Mouse (Mus musculus) spleen, adult 18-20 months (tissue): ENCODE data around the gene Glcci1.
A peak's percentile ranks its signal among the peaks of the same experiment; 100 is the strongest.
"Not testable (repeated sequence)": the region's sequence is repeated elsewhere in the genome, so short reads cannot be mapped to it uniquely, and the experiment has no call there.

ENCODE experiments used
- DNase-seq, 2 experiments: peaks; one replicate each; pipeline ENCODE4 v3.0.0; 2022; ENCODE audit warnings: mixed read lengths in 2 of 2

Glcci1 gene

DNA sequence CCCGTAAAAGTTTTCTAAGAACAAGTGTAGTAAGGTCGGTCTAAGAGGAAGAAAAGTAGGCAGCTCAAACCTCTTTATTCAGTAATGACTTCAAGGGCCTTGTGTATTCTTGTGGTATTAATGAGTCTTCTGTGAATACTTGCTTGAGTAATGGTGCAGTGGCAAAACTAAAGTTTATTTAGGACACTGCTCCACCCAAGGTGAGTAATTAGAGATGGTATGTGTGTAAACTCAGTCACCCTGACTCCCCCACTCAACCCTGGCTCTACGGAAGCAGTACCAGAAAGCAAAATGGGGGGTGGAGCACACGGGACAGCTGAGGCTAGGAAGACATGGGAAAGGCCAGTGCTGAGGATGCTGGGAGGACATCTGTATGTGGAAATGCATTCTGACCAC is 13.6 kb upstream of the Glcci1 start:
- no peak for DNase-seq

DNA sequence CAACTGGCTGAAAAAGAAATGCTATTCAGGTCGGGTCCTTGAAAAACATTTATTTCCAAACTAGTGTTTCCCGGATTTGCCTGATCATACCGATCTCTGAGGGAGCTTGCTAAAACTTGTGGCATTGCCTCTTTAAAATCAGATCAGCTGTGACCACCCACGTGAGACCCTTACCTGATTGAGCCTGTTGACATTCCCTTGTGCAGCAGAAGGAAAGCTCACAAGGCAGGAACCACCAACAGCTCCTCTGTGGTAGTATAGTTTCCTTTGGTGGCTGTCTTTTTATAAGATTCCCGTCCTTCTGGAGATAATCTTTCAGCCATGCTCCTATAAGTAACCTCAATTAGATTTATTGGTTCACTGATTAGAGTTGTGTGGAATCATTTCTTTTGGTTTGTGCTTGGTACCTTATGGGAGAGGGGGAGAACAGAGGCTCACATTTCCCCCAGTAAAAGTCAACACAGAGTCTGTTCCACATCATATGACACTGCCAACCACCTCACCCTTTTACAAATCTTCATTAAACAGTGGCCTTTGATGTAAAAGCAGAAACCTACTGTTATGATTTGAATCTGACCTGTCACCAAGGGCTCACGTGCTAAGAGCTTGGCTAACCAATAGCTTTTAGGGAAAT is 12.0 kb upstream of the Glcci1 start:
- no peak for DNase-seq

- no peak for DNase-seq
Measured at GRCm38 (mm10) chr6:8497868-8498257, 11.5 kb upstream of the Glcci1 start.

- no peak for DNase-seq
Measured at GRCm38 (mm10) chr6:8498961-8499360, 10.4 kb upstream of the Glcci1 start.

DNA sequence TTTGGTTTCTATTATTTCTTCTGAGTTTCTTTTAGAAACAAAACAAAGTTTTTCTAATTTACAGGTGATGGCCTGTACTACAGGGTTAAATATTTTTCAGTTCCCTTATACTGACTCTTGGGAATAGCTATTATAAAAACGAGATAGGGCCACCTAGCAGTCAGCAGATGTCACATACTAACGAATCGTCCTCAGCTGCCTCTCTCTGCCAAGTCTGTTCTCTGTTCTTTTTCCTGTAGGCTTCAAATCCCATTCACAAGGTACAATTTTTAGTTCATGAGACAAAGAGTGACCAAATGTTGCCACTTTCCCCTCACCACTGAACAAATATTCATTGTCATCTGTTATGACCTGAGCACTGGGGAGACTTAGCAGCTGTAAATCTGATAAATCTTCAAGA is 5.4 kb upstream of the Glcci1 start:
- no peak for DNase-seq

DNA sequence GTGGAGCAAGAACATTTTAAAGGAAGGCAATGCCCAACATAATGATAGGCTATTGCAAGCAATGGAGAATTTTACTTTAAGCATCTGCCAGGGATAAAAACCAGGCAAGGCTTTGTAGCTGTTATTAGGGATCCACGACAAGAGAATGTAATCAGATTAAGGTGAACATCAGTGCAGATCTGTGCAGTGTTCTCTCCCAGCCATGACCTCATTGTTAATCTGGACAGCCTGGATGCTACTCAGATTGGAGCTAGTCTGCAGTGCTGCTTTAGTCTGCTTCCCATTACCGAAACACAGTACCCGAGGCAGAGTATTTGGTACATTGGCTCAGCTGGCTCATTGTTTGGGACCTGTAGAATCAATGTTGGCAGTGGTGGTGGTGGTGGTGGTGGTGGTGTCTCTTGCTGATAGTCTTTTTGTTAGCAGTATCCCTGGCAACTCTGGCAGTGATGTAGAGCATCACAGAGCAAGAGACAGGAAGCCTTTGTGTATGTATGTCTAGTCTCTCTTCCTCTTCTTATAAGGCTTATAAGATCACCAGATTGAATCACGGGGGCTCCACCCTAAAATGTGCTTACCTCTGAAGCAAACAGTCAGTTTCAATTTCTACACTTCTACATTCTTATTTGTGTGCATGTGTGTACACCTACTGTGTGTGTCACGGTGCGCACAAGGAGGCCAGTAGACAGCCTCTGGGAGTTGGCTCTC is 4.7 kb upstream of the Glcci1 start:
- no peak for DNase-seq

GRCm38 (mm10) chr6:8506631-8507030 is 2.8 kb upstream of the Glcci1 start:
- no peak for DNase-seq

GRCm38 (mm10) chr6:8508883-8509536 is 390 bp upstream of the Glcci1 start:
- peak; percentile 98 for DNase-seq

DNA sequence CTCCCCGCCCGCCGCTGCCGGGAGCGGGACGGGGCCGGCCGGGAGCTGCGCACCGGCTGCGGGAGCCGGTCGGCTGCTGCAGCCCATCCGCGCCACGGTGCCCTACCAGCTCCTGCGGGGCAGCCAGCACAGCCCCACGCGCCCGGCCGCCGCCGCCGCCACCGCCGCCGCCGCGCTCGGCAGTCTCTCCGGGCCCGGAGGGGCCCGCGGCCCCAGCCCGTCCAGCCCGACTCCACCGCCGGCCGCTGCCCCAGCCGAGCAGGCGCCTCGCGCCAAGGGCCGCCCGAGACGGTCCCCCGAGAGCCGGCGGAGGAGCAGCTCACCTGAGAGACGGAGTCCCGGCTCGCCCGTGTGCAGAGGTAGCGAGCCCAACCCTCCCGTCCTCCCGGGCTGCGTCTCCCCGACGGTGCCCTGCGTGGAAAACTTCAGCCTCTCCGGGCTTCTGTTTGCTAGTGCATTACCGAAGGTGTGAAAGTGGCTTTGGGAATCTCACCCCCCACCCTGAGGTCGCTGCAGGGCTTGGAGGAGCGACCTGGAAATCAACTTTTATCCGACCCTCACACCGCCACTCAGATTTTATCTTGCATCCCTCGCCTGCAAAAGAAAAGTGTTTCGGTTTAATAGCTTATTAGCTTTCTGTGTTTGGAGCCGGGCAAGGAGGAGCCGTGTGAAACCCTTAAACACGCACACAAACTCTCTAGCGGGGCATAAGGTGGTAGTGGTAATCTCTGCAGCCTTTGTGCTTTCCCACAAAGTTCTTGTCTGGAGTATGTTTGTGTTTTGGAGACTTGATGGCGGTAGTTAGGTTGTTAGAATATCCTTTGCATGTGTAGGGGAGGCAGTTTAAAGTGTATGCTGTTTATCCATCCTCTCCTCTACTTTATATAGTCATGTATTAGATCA is 812 bp downstream of the Glcci1 start:
- DNase-seq: peak; percentile 47 to 58

DNA sequence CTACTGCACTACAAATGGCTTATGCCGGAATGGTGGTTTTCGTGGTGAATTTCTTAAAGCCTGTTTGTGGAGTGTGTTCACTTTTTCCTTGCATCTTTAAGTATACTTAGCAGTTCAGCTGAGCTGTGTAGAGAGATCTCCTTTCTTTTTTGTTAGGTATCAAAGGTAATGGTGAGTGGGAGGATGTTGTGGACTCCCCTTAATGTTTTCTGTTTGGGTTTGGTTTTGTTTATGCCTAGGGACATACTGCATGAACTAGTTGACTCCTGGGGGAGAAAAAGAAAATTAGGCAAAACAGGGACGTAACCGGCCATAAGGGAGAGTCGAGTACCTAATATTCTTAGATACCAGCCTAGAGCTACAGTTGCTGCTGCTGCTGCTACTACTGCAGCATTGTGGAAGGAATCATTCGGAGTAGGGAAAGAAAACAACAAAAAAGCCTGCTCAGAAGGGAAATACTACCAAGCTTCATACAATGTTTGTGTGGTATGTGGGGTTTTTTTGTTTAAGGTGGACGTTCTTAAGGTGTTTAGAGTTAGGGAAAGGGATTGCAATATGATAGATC is 1.5 kb downstream of the Glcci1 start:
- no peak for DNase-seq

DNA sequence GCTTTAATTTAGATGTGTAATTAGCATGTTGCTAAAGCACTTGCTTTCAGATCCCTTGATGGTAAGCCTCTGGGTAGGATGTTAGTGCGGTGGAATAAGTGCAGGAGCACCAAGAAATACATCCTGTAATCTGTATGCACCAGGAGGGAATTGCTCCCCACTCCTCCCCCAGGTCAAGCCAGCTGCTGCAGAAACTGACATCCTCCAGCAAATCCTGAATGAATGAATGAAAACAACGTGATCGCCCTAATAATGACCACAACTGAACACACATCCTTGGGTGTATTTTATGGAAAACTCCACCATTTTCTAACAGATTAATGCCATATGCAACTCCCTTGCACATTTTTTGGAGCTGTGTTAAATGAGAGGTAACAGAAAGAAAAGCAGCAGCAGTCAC is 2.0 kb downstream of the Glcci1 start:
- no peak for DNase-seq

DNA sequence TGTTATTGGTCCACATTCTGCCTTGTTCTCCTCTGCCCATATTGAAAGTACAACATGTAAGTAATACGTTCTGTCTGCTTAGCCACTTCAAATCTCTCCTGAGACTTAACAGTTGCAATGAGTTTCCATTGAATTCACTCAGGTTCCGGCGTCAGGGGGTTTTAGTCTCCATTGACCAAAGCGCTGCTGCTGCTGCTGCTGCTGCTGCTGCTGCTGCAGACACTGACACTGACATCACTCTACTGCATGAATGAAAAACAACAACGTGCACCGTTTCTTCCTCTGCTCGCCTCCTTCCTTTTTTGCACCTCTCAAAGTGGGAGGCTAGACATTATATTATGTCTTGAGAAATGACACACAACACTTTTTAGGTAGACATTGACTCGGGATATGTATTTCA is 3.0 kb downstream of the Glcci1 start:
- no peak for DNase-seq

DNA sequence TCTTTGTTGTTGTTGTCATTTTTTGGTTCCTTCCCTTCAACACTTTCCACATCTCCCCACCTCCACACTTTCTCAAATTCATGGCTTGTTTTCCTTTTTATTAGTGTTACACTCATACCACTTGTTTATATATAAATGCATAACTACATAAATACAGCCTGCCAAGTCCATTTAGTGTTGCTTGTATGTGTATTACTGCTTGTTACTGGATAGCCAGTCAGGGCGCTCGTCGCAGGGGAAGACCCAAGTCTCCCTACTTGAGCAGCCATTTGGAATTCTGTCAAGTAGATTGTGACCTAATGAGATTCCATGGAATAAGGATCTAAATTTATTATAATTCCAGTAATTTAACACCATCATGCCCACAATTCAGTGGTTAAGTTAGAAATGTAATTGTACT is 10.3 kb downstream of the Glcci1 start:
- DNase-seq: no peak

- no peak for DNase-seq
Measured at GRCm38 (mm10) chr6:8521231-8521630, 11.8 kb downstream of the Glcci1 start.

- no peak for DNase-seq
Measured at GRCm38 (mm10) chr6:8524717-8525116, 15.3 kb downstream of the Glcci1 start.

GRCm38 (mm10) chr6:8531104-8531894 is 21.9 kb downstream of the Glcci1 start:
- DNase-seq: no peak

GRCm38 (mm10) chr6:8536944-8537343 is 27.5 kb downstream of the Glcci1 start:
- no peak for DNase-seq

GRCm38 (mm10) chr6:8541531-8541930 is 32.1 kb downstream of the Glcci1 start:
- not testable (repeated sequence) for DNase-seq

GRCm38 (mm10) chr6:8544822-8545221 is 35.4 kb downstream of the Glcci1 start:
- no peak for DNase-seq

DNA sequence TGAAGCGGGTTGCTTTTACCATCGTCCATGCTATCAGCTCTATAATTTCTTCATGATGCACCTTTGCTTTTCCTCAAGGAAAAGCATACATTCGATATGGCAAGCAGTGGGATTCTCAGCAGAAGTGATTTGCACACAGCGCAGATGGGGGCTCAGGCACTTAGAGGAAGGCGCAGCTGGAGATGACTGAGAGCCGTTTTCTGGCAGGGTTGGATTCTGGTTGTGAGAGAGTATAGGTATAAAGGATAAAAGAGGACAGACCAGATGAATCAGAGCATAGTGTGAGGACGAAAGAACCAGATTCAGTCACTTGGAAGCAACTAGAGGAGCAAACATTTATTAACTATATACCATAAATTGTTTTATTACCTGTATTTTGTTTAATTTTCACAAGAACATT is 36.4 kb downstream of the Glcci1 start:
- DNase-seq: no peak

- no peak for DNase-seq
Measured at GRCm38 (mm10) chr6:8551155-8551554, 41.8 kb downstream of the Glcci1 start.
